Mouse (Mus musculus) limb, embryonic 14.5 days (tissue): ENCODE data around the gene Usp42. TPM values are rescaled to one million over a fixed set of nuclear protein-coding genes. Genes with fewer than 3 reads are reported as not detected.

Experiments used
- ATAC-seq: fragments of 200-750 bp; cut with Nextera tagmentation; 2 replicates; pipeline ENCODE4 v1.8.0; 2017; ENCODE audit warnings: low read depth, moderate number of reproducible peaks, moderate TSS enrichment; ENCODE audit not compliant: low FRiP score
- DNase-seq: peaks from one replicate; pipeline ENCODE4 v3.0.0-alpha.2; 2015; ENCODE audit warnings: low spot score
- H3K27ac ChIP-seq: fragments of 300-500 bp; sonication (generic); replicated peaks from 2 replicates; pipeline ENCODE4 v1.5.1; 2014; ENCODE audit warnings: low read depth, mild to moderate bottlenecking, low read length, moderate library complexity, mixed read lengths
- H3K27me3 ChIP-seq: fragments of 300-500 bp; sonication (generic); 2 replicates; pipeline ENCODE4 v1.6.1; 2014; ENCODE audit warnings: low read length, mixed read lengths; ENCODE audit not compliant: control insufficient read depth, insufficient read depth
- H3K36me3 ChIP-seq: fragments of 300-500 bp; sonication (generic); 2 replicates; pipeline ENCODE4 v1.6.1; 2014; ENCODE audit warnings: mild to moderate bottlenecking, low read length, moderate library complexity, mixed read lengths; ENCODE audit not compliant: control insufficient read depth, insufficient read depth
- H3K4me1 ChIP-seq: fragments of 300-500 bp; sonication (generic); 2 replicates; pipeline ENCODE4 v1.6.1; 2014; ENCODE audit warnings: antibody characterized with exemption, low read length, mixed read lengths; ENCODE audit not compliant: control insufficient read depth, insufficient read depth
- H3K4me2 ChIP-seq: fragments of 300-500 bp; sonication (generic); replicated peaks from 2 replicates; pipeline ENCODE4 v1.6.1; 2014; ENCODE audit warnings: low read depth, mild to moderate bottlenecking, low read length, moderate library complexity; ENCODE audit not compliant: severe bottlenecking
- H3K4me3 ChIP-seq: fragments of 300-500 bp; sonication (generic); replicated peaks from 2 replicates; pipeline ENCODE4 v1.5.1; 2014; ENCODE audit warnings: low read length
- H3K9ac ChIP-seq: fragments of 300-500 bp; sonication (generic); 2 replicates; pipeline ENCODE4 v1.6.1; 2014; ENCODE audit warnings: mild to moderate bottlenecking, low read depth, low read length, moderate library complexity; ENCODE audit not compliant: severe bottlenecking
- H3K9me3 ChIP-seq: fragments of 300-500 bp; sonication (generic); 2 replicates; pipeline ENCODE4 v1.6.1; 2016; ENCODE audit warnings: low read length; ENCODE audit not compliant: control insufficient read depth
- POLR2A ChIP-seq: fragments of 200-500 bp; IDR thresholded peaks from 2 replicates; pipeline ENCODE4 v1.8.0; 2012; ENCODE audit warnings: inconsistent platforms, mild to moderate bottlenecking, moderate library complexity, borderline replicate concordance; ENCODE audit not compliant: insufficient read depth, insufficient read length; ENCODE audit errors: extremely low read depth
- WGBS: fragments of 180-500 bp; shearing (Covaris S2); extraction: QIAGEN DNeasy Blood & Tissue Kit; methylation state at CpG from one replicate; pipeline ENCODE4 v1.1.7; 2014; 5-methylcytosine and 5-hydroxymethylcytosine counted together
- polyA plus RNA-seq, 2 experiments: library from polyadenylated mRNA; depleted of rRNA in 1 of 2; stranded (reverse) in 1 of 2; unstranded in 1 of 2; fragments of >200 nt; fragmentation: Nextera tagmentation in 1 of 2; extraction: Ambion mirVana in 1 of 2; gene quantifications; 2 replicates each; pipeline versions ENCODE4 v1.2.1 to v1.2.3; 2012 to 2014

The Usp42 gene
- polyA plus RNA-seq, 2 experiments = 16.3 to 21.9 TPM

- no peak overlapping the region for H3K4me3 ChIP-seq
- no peaks in the 10 kb centered on the region for H3K4me1 ChIP-seq
- no peaks in the 10 kb centered on the region for H3K27me3 ChIP-seq
- 16% methylated on average over 7 of the region's 7 CpGs for WGBS
- H3K4me2 ChIP-seq = no peak overlapping the region
- DNase-seq (peak; percentile 77), ATAC-seq (peak; percentile 66; the same call in 1 of the 2 replicates)
- H3K9ac ChIP-seq = no peak overlapping the region
- H3K36me3 ChIP-seq = peaks cover 92% of the 10 kb centered on the region
- H3K9me3 ChIP-seq = no peaks in the 10 kb centered on the region
- H3K27ac ChIP-seq = no peak overlapping the region
- no peak for TF ChIP-seq POLR2A
These were observed 20.8 kb downstream of the Usp42 start for GRCm38 (mm10) chr5:143711326-143711725.

GRCm38 (mm10) chr5:143706822-143707200, 25.3 kb downstream of the Usp42 start:
- H3K27me3 ChIP-seq = no peaks in the 10 kb centered on the region
- no peak overlapping the region for H3K27ac ChIP-seq
- H3K4me3 ChIP-seq = no peak overlapping the region
- no peaks in the 10 kb centered on the region for H3K4me1 ChIP-seq
- WGBS = 82% methylated on average over 7 of the region's 7 CpGs
- no peak overlapping the region for H3K9ac ChIP-seq
- DNase-seq (no peak), ATAC-seq (no peak)
- no peaks in the 10 kb centered on the region for H3K9me3 ChIP-seq
- TF ChIP-seq POLR2A = no peak
- H3K36me3 ChIP-seq = peaks cover 88% of the 10 kb centered on the region
- no peak overlapping the region for H3K4me2 ChIP-seq

DNA sequence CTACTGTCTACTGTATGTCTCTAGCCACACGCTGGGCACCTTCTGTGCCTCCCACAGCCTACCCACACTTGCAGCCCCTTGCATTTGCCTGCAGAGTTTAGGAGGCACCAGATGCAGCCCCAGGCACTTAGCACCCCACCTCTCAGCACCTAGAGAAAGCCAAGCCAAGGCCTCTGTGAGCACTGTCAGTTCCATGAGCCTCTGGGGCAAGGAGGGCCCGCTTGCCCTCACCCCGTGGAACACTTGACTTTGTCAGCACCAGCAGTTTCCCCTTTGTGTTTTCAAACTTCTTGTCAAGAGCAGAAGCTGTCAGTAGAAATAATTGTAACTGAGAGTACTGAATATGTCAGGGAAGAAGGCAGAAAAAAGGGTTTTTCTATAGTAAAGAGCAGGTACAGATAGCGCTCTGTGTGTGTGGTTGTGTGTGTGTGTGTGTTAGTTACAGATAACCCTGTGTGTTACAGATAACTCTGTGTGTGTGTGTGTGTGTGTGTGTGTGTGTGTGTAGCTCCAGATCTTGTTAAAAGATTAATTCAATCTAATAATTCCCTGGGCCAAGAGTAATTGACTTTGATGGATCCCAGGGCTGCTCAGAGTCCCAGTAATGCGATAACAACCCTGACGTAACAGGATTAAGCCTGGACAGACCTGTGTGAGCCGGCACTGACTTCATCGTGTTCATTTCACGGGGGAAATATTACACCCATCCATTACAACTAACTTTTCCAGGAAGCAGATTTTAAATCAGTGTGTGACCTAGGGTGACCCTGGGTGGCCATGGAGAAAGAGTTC, 25.9 kb downstream of the Usp42 start:
- peaks cover 89% of the 10 kb centered on the region for H3K36me3 ChIP-seq
- no peak overlapping the region for H3K4me3 ChIP-seq
- no peak overlapping the region for H3K4me2 ChIP-seq
- 68% methylated on average over 9 of the region's 9 CpGs for WGBS
- no peaks in the 10 kb centered on the region for H3K4me1 ChIP-seq
- H3K9me3 ChIP-seq = no peaks in the 10 kb centered on the region
- H3K27me3 ChIP-seq = no peaks in the 10 kb centered on the region
- no peak for DNase-seq
- no peak overlapping the region for H3K27ac ChIP-seq
- TF ChIP-seq POLR2A = no peak
- ATAC-seq = no peak
- H3K9ac ChIP-seq = no peak overlapping the region

DNA sequence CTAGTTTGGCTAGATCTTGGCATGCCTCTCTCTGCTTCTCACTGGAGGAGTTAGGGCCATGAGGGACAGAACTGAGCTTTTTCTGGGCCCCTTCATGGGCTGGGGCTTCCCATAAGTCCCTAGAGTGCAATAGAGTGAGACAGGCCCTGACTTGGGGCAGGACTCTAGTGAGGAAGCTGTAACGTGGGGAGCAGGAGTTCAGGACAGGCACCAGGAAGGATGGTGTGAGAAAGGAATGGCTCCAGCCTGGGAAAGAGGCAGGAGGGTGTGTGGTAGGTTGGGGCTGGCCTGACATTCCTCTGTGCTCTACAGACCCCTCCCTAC, 26.5 kb downstream of the Usp42 start:
- Histone ChIP-seq H3K27me3 (no peaks in the 10 kb centered on the region), H3K4me1 (no peaks in the 10 kb centered on the region), H3K9me3 (no peaks in the 10 kb centered on the region), H3K4me3 (no peak overlapping the region), H3K27ac (no peak overlapping the region), H3K36me3 (peaks cover 89% of the 10 kb centered on the region), H3K4me2 (no peak overlapping the region), H3K9ac (no peak overlapping the region)
- no peak for ATAC-seq
- DNase-seq = no peak
- WGBS = 33% methylated on average over 1 of the region's 1 CpGs
- no peak for TF ChIP-seq POLR2A

GRCm38 (mm10) chr5:143704875-143705658, 27.0 kb downstream of the Usp42 start:
- TF ChIP-seq POLR2A = no peak
- Histone ChIP-seq H3K4me2 (no peak overlapping the region), H3K4me3 (no peak overlapping the region), H3K27ac (no peak overlapping the region), H3K36me3 (peaks cover 88% of the 10 kb centered on the region), H3K4me1 (no peaks in the 10 kb centered on the region), H3K9me3 (no peaks in the 10 kb centered on the region), H3K27me3 (no peaks in the 10 kb centered on the region), H3K9ac (no peak overlapping the region)
- DNase-seq (no peak), ATAC-seq (no peak)
- 84% methylated on average over 13 of the region's 13 CpGs for WGBS
